ENCODE assay signal across 9 mouse cellular contexts in the genomic region with DNA sequence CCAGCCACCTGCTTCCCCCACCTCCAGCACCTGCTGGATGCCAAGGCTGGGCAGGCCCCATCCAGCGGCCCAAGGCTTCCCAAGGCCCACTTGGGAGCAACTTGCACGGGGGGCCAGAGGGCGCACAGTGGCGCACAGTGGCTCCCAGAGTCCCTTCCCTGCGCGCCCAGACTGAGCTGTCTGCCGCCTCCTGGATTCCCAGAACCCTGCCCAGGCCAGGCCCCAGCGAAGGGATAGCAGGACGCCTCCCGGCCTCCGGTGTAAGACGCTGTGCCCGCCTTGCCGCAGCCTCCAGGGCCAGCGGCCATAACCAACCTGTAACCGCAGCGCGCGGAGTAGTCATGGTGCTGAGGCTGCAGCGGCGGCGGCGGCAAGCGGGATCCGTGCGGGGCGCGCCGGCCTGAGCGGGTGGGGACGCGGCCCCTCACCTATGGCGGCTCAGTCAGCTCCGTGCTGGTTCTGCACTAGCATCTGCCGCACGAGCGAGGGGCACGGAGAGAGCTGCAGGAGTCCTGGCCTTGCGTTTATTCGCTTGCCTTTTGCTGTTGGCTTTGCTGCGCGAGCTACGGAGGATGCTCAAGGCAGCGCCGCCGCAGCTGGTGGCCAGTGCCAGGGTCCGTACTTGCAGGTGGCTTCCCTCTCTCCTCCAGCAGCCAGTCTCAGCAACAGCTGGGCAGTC. TPM values are rescaled to one million over a fixed set of nuclear protein-coding genes. Genes with fewer than 3 reads are reported as not detected.
DNase-seq lines count a peak whose midpoint lies in the region; ATAC-seq and TF ChIP-seq lines count a peak whose summit lies in the region.
"Had no signal": no experiment of that assay in that cellular context is flagged by ENCODE, and none has a peak within 500 bp of the region (broad histone marks: within the 10 kb centered on the region; RNA-seq: fewer than 3 reads in every experiment).

TSS of gene Nalcn (minus strand) at position 644 of the 679 bp plus-strand sequence.

- H3K27me3 ChIP-seq in thymus, adult 2 months (ENCODE audit: control insufficient read depth, insufficient read depth, low read length), result no peaks in the 10 kb centered on the region
- H3K27me3 ChIP-seq in embryonic facial prominence, embryonic 10.5 days (replicated peaks; ENCODE audit: low read depth, poor library complexity, severe bottlenecking), result peaks cover 20% of the 10 kb centered on the region
- peaks cover 14% of the 10 kb centered on the region for H3K27me3 ChIP-seq in heart, embryonic 16.5 days (ENCODE audit: control insufficient read depth, insufficient read depth, low read length)
- H3K27me3 ChIP-seq in neural tube, embryonic 13.5 days, result no peaks in the 10 kb centered on the region

- peak; percentile 37; the same call in 1 of the 2 replicates for ATAC-seq in heart, embryonic 16.5 days (replicated peaks; ENCODE audit: extremely low read depth, insufficient read depth, low FRiP score)
- ATAC-seq in neural tube, embryonic 13.5 days (ENCODE audit: low read depth), result peak; percentile 93
- no peak for ATAC-seq in CD4-positive, CD25-positive, alpha-beta regulatory T cell, adult 4 months

- H3K4me2 ChIP-seq in heart, embryonic 16.5 days (ENCODE audit: low read depth, low read length), result peak within 1 kb of the TSS; percentile 68
- peak within 1 kb of the TSS; percentile 85 for H3K4me2 ChIP-seq in neural tube, embryonic 13.5 days

- H3K9ac ChIP-seq in heart, embryonic 16.5 days (ENCODE audit: low read length), result peak within 1 kb of the TSS; percentile 42; the same call in 1 of the 2 replicates
- peak within 1 kb of the TSS; percentile 84 for H3K9ac ChIP-seq in neural tube, embryonic 13.5 days

- WGBS in thymus, adult 2 months, result 13% methylated on average over 47 of the region's 47 CpGs
- WGBS in embryonic facial prominence, embryonic 10.5 days, result under 1% methylated on average over 47 of the region's 47 CpGs
- 2% methylated on average over 47 of the region's 47 CpGs for WGBS in heart, embryonic 16.5 days
- WGBS in neural tube, embryonic 13.5 days, result 2% methylated on average over 47 of the region's 47 CpGs

- H3K4me3 ChIP-seq in thymus, adult 2 months (ENCODE audit: control insufficient read depth, insufficient read depth, low read length), result no peak within 1 kb of the TSS
- peak within 1 kb of the TSS; percentile 67 for H3K4me3 ChIP-seq in embryonic facial prominence, embryonic 10.5 days
- peak within 1 kb of the TSS; percentile 53 for H3K4me3 ChIP-seq in heart, embryonic 16.5 days (ENCODE audit: low read length)
- H3K4me3 ChIP-seq in neural tube, embryonic 13.5 days, result peak within 1 kb of the TSS; percentile 62
- H3K4me3 ChIP-seq: megakaryocyte, embryonic 14.5 days had no signal

- TF ChIP-seq POLR2A in thymus, adult 2 months (IDR thresholded peaks at IDR 0.05; ENCODE audit: control insufficient read depth, extremely low read depth, insufficient read depth, low read length, poor library complexity), result no peak

- TF ChIP-seq CTCF in thymus, adult 2 months (IDR thresholded peaks at IDR 0.05; ENCODE audit: borderline replicate concordance, control insufficient read depth, extremely low read depth, insufficient read depth, low read length, poor library complexity), result no peak

- DNase-seq in thymus, postnatal 4 days, result peak; percentile 9
- DNase-seq in thymus, adult 2 months, result no peak
- peak; percentile 66 for DNase-seq in embryonic facial prominence, embryonic 10.5 days (ENCODE audit: low spot score)
- DNase-seq in left cerebral cortex, adult 8-10 months (ENCODE audit: low spot score in 2 of 2), result peak; percentile 45 to 72
- DNase-seq in spleen, adult 18-20 months, result no peak

- no peaks in the 10 kb centered on the region for H3K36me3 ChIP-seq in thymus, adult 2 months (ENCODE audit: control insufficient read depth, insufficient read depth, low read length)
- H3K36me3 ChIP-seq in embryonic facial prominence, embryonic 10.5 days (replicated peaks), result no peaks in the 10 kb centered on the region
- H3K36me3 ChIP-seq in heart, embryonic 16.5 days (ENCODE audit: control insufficient read depth, insufficient read depth), result no peaks in the 10 kb centered on the region
- no peaks in the 10 kb centered on the region for H3K36me3 ChIP-seq in neural tube, embryonic 13.5 days

- H3K9me3 ChIP-seq in embryonic facial prominence, embryonic 10.5 days, result no peaks in the 10 kb centered on the region
- no peaks in the 10 kb centered on the region for H3K9me3 ChIP-seq in heart, embryonic 16.5 days (replicated peaks; ENCODE audit: control insufficient read depth, low read length)
- no peaks in the 10 kb centered on the region for H3K9me3 ChIP-seq in neural tube, embryonic 13.5 days

- no peaks in the 10 kb centered on the region for H3K4me1 ChIP-seq in thymus, adult 2 months (replicated peaks; ENCODE audit: control insufficient read depth, insufficient read depth, low read length)
- H3K4me1 ChIP-seq in embryonic facial prominence, embryonic 10.5 days, result peaks cover 12% of the 10 kb centered on the region
- H3K4me1 ChIP-seq in heart, embryonic 16.5 days (ENCODE audit: control insufficient read depth, insufficient read depth, low read length), result no peaks in the 10 kb centered on the region
- peaks cover 20% of the 10 kb centered on the region for H3K4me1 ChIP-seq in neural tube, embryonic 13.5 days (replicated peaks)
- H3K4me1 ChIP-seq: megakaryocyte, embryonic 14.5 days had no signal

- H3K27ac ChIP-seq in thymus, adult 2 months (ENCODE audit: control insufficient read depth, insufficient read depth, low read length), result no peak within 1 kb of the TSS
- peak within 1 kb of the TSS; percentile 74 for H3K27ac ChIP-seq in embryonic facial prominence, embryonic 10.5 days (replicated peaks)
- H3K27ac ChIP-seq in heart, embryonic 16.5 days (ENCODE audit: low read length), result no peak within 1 kb of the TSS
- H3K27ac ChIP-seq in neural tube, embryonic 13.5 days (replicated peaks), result peak within 1 kb of the TSS; percentile 84

RNA-seq across cellular contexts. Expression of gene Nalcn, which starts in this region (rescaled TPM):
- 0.13 and 0.14 TPM in 2 replicates for polyA plus RNA-seq in thymus, adult 2 months (2012; rRNA removed)
- 0.64 and 0.78 TPM in 2 replicates for polyA plus RNA-seq in embryonic facial prominence, embryonic 10.5 days (2016; fragmentation: Nextera tagmentation; extraction: Ambion mirVana)
- polyA plus RNA-seq in heart, embryonic 16.5 days (2015; fragmentation: Nextera tagmentation; extraction: Ambion mirVana), result 0.09 and 0.10 TPM in 2 replicates
- total RNA-seq in left cerebral cortex, adult 8-10 months (2022), result 10 to 100 TPM; 64.4 to 75.6 (median 70.1) TPM
- 6.1 and 6.9 TPM in 2 replicates for polyA plus RNA-seq in neural tube, embryonic 13.5 days (2015; fragmentation: Nextera tagmentation; extraction: Ambion mirVana)
- not detected for polyA plus RNA-seq in CD4-positive, CD25-positive, alpha-beta regulatory T cell, adult 4 months (2017; shearing (Covaris generic))

Comparison
In these comparisons a context has a peak if more than half of its experiments do, and no peak if none do; other contexts are left out.
1. DNase-seq: peak in thymus, postnatal 4 days (single experiment) and left cerebral cortex, adult 8-10 months (2 of 2); none in thymus, adult 2 months (single experiment) and spleen, adult 18-20 months (0 of 2).
2. Peak in DNase-seq, H3K4me3 ChIP-seq and H3K27ac ChIP-seq in embryonic facial prominence, embryonic 10.5 days; RNA of the gene not detected or under 1 TPM.
3. Peak in ATAC-seq, H3K4me3 ChIP-seq, H3K9ac ChIP-seq and H3K4me2 ChIP-seq in heart, embryonic 16.5 days; RNA of the gene not detected or under 1 TPM.